Mouse (Mus musculus): ENCODE measurements at regions not wholly inside any gene's neighbourhood (a gene's known extent, or its start where the extent isn't known, plus 50 kb on each side); places are given as distances from the start of the nearest gene placed in this dataset.

DNA sequence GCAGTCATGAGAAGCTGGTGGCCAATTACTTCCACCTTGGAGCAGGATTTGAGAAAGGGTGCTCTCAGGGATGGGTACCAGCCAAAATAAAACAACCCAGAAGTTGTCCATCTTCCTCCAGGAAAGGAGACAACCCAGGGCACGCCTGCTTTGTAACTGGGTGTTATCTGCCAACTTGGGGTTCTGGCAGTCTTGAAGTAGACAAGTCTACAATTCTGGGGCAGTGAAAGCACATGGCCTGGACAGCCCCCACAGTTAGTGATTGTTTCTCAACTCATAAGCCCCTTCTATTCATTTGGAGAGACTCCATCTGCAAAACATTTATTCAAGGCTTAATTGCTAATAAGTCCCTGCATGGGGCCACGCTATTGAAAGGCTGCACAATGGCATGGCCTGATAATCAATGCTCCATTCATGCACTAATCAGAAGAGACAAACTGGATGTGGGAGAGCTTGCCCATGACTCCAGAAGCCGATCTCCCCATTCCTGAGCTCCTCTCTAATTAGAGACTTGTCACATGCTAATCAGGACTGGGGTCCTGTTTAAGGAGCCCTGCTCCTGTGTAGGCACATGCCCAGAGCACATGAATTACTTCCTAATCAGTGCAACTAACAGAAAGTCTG, 78.0 kb upstream of the St8sia2 start:
- Histone ChIP-seq H3K27ac (ENCODE audit: control insufficient read depth, low read depth, low read length) (no peak overlapping the region), H3K4me3 (ENCODE audit: control insufficient read depth in 1 of 2, insufficient read depth in 1 of 2, low read depth in 2 of 2, low read length in 2 of 2) (no peak overlapping the region), H3K79me2 (ENCODE audit: control insufficient read depth, insufficient read depth, low read length, poor library complexity) (no peaks in the 10 kb centered on the region), H3K4me1 (ENCODE audit: control insufficient read depth in 1 of 2, insufficient read depth in 2 of 2, low read length in 2 of 2) (no peaks in the 10 kb centered on the region), H3K36me3 (ENCODE audit: control insufficient read depth in 1 of 2, insufficient read depth in 2 of 2, low read length in 2 of 2) (no peaks in the 10 kb centered on the region), H3K9ac (ENCODE audit: control insufficient read depth, low read depth, low read length, poor library complexity, severe bottlenecking) (no peak overlapping the region), H3K27me3 (ENCODE audit: control insufficient read depth in 1 of 2, insufficient read depth in 2 of 2, low read length in 2 of 2) (no peaks in the 10 kb centered on the region), H3K9me3 (replicated peaks; ENCODE audit: insufficient read depth, low read length) (no peaks in the 10 kb centered on the region)
- DNase-seq (ENCODE audit: low read depth, low spot score) = no peak
- TF ChIP-seq BHLHE40 (IDR thresholded peaks at IDR 0.05; ENCODE audit: borderline replicate concordance, low read depth, low read length) = no peak
- TF ChIP-seq SMC3 (IDR thresholded peaks at IDR 0.05; ENCODE audit: low read depth, low read length) = no peak
- no peak for TF ChIP-seq SIN3A (IDR thresholded peaks at IDR 0.05; ENCODE audit: low read length)
- no peak for TF ChIP-seq ZNF384 (IDR thresholded peaks at IDR 0.05; ENCODE audit: low read depth, low read length)
- TF ChIP-seq MAZ (IDR thresholded peaks at IDR 0.05; ENCODE audit: low read depth, low read length) = no peak
- no peak for TF ChIP-seq MAX (IDR thresholded peaks at IDR 0.05; ENCODE audit: low read length)
- no peak for TF ChIP-seq TCF12 (IDR thresholded peaks at IDR 0.05; ENCODE audit: low read depth, low read length)
- no peak for TF ChIP-seq MEF2A (IDR thresholded peaks at IDR 0.05; ENCODE audit: extremely low read depth, insufficient replicate concordance, low read depth, low read length, poor library complexity, severe bottlenecking)
- no peak for TF ChIP-seq ELF1 (IDR thresholded peaks at IDR 0.05; ENCODE audit: low read depth, low read length)
- TF ChIP-seq ZC3H11A (IDR thresholded peaks at IDR 0.05; ENCODE audit: low read depth, low read length) = no peak
- no peak for TF ChIP-seq RCOR1 (IDR thresholded peaks at IDR 0.05; ENCODE audit: low read depth, low read length)
- TF ChIP-seq USF1 (IDR thresholded peaks at IDR 0.05; ENCODE audit: low read depth, low read length) = no peak
- no peak for TF ChIP-seq CHD2 (IDR thresholded peaks at IDR 0.05; ENCODE audit: low read length)
- no peak for TF ChIP-seq POLR2AphosphoS2 (IDR thresholded peaks at IDR 0.05; ENCODE audit: low read length)
- TF ChIP-seq ZKSCAN1 (IDR thresholded peaks at IDR 0.05; ENCODE audit: low read depth, low read length) = no peak
- TF ChIP-seq NELFE (IDR thresholded peaks at IDR 0.05; ENCODE audit: low read depth, low read length) = no peak
- TF ChIP-seq RAD21 (IDR thresholded peaks at IDR 0.05; ENCODE audit: low read depth, low read length) = no peak
- no peak for TF ChIP-seq MYC (IDR thresholded peaks at IDR 0.05; ENCODE audit: low read depth, low read length)

DNA sequence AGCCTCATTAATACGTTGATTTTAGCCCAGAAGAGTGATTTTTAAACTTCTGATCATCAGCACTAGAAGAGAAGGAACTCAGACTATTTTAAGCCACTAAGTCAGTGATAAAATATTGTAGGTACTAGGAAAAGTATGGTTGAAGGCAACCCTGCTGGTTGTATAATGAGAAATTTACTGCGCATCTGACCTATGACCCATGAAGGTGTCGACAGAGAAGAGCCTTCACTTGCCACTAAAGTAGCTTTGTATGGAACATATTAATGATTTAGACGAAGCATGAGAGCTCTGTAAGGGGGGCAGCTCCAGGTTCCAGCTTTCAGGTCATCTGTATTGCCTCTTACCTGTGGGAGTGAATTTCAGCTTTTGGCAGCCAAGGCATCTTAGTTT, 67.4 kb upstream of the St8sia2 start:
- TF ChIP-seq TBP (IDR thresholded peaks at IDR 0.05; ENCODE audit: low read depth, low read length) (no peak), MXI1 (IDR thresholded peaks at IDR 0.05; ENCODE audit: low read depth, low read length) (no peak), ETS1 (IDR thresholded peaks at IDR 0.05; ENCODE audit: low read depth, low read length) (no peak), EP300 (IDR thresholded peaks at IDR 0.05; ENCODE audit: low read depth in 1 of 2, low read length in 2 of 2) (no peak), MYB (IDR thresholded peaks at IDR 0.05; ENCODE audit: low read depth, low read length) (no peak), MAFK (IDR thresholded peaks at IDR 0.05; ENCODE audit: borderline replicate concordance, low read depth, low read length) (no peak), ELF1 (IDR thresholded peaks at IDR 0.05; ENCODE audit: low read depth, low read length) (no peak)
- H3K79me2 ChIP-seq (ENCODE audit: control insufficient read depth, insufficient read depth, low read length, poor library complexity) = no peaks in the 10 kb centered on the region
- H3K27ac ChIP-seq (ENCODE audit: control insufficient read depth, low read depth, low read length) = no peak overlapping the region
- H3K9ac ChIP-seq (ENCODE audit: control insufficient read depth, low read depth, low read length, poor library complexity, severe bottlenecking) = no peak overlapping the region
- no peak overlapping the region for H3K4me3 ChIP-seq (ENCODE audit: control insufficient read depth in 1 of 2, insufficient read depth in 1 of 2, low read depth in 2 of 2, low read length in 2 of 2)
- no peaks in the 10 kb centered on the region for H3K27me3 ChIP-seq (ENCODE audit: control insufficient read depth in 1 of 2, insufficient read depth in 2 of 2, low read length in 2 of 2)
- no peaks in the 10 kb centered on the region for H3K9me3 ChIP-seq (replicated peaks; ENCODE audit: insufficient read depth, low read length)
- H3K36me3 ChIP-seq (ENCODE audit: control insufficient read depth in 1 of 2, insufficient read depth in 2 of 2, low read length in 2 of 2) = no peaks in the 10 kb centered on the region
- H3K4me1 ChIP-seq (ENCODE audit: control insufficient read depth in 1 of 2, insufficient read depth in 2 of 2, low read length in 2 of 2) = no peaks in the 10 kb centered on the region
- DNase-seq (ENCODE audit: low read depth, low spot score) = no peak
